Mouse (Mus musculus) midbrain, embryonic 12.5 days (tissue): ENCODE data around the gene Fbxo24. TPM values are rescaled to one million over a fixed set of nuclear protein-coding genes. Genes with fewer than 3 reads are reported as not detected.
"Not testable (repeated sequence)": the region's sequence is repeated elsewhere in the genome, so short reads cannot be mapped to it uniquely, and the experiment has no call there.

Experiments used
- ATAC-seq: fragments of 200-750 bp; cut with Nextera tagmentation; 2 replicates; pipeline ENCODE4 v1.8.0; 2017; ENCODE audit warnings: low read depth, moderate TSS enrichment, moderate library complexity; ENCODE audit not compliant: low FRiP score
- H3K27ac ChIP-seq: fragments of 300-500 bp; sonication (generic); replicated peaks from 2 replicates; pipeline ENCODE4 v1.5.1; 2016; ENCODE audit warnings: mild to moderate bottlenecking
- H3K27me3 ChIP-seq: fragments of 300-500 bp; sonication (generic); 2 replicates; pipeline ENCODE4 v1.6.1; 2016; ENCODE audit warnings: mild to moderate bottlenecking
- H3K36me3 ChIP-seq: fragments of 300-500 bp; sonication (generic); 2 replicates; pipeline ENCODE4 v1.6.1; 2016
- H3K4me1 ChIP-seq: fragments of 300-500 bp; sonication (generic); 2 replicates; pipeline ENCODE4 v1.6.1; 2016
- H3K4me2 ChIP-seq: fragments of 300-500 bp; sonication (generic); replicated peaks from 2 replicates; pipeline ENCODE4 v1.6.1; 2016; ENCODE audit warnings: mild to moderate bottlenecking, moderate library complexity
- H3K4me3 ChIP-seq: fragments of 300-500 bp; sonication (generic); 2 replicates; pipeline ENCODE4 v1.5.1; 2016; ENCODE audit warnings: mild to moderate bottlenecking
- H3K9ac ChIP-seq: fragments of 300-500 bp; sonication (generic); replicated peaks from 2 replicates; pipeline ENCODE4 v1.6.1; 2016; ENCODE audit warnings: mild to moderate bottlenecking, moderate library complexity
- H3K9me3 ChIP-seq: fragments of 300-500 bp; sonication (generic); 2 replicates; pipeline ENCODE4 v1.6.1; 2016; ENCODE audit warnings: mild to moderate bottlenecking
- WGBS: fragments of 180-500 bp; shearing (Covaris S2); methylation state at CpG from one replicate; pipeline ENCODE4 v1.1.7; 2016; 5-methylcytosine and 5-hydroxymethylcytosine counted together
- polyA plus RNA-seq: library from polyadenylated mRNA; unstranded; fragments of >200 nt; fragmentation: Nextera tagmentation; extraction: Ambion mirVana; gene quantifications from 2 replicates; pipeline ENCODE4 v1.2.1, GENCODE M21; 2016

Gene Fbxo24
- polyA plus RNA-seq, 1 experiment from 2014 or later = 0.23 TPM

- Histone ChIP-seq H3K9me3 (no peaks in the 10 kb centered on the region), H3K36me3 (peaks cover 73% of the 10 kb centered on the region), H3K9ac (no peak overlapping the region), H3K4me3 (no peak overlapping the region), H3K27me3 (peaks cover 20% of the 10 kb centered on the region), H3K4me2 (no peak overlapping the region), H3K4me1 (no peaks in the 10 kb centered on the region), H3K27ac (no peak overlapping the region)
- 84% methylated on average over 7 of the region's 7 CpGs for WGBS
- no peak for ATAC-seq
These were observed 10.7 kb upstream of the Fbxo24 start for GRCm38 (mm10) chr5:137639472-137639871.

- Histone ChIP-seq H3K27me3 (no peaks in the 10 kb centered on the region), H3K27ac (no peak overlapping the region), H3K9me3 (no peaks in the 10 kb centered on the region), H3K4me2 (no peak overlapping the region), H3K4me1 (peaks cover 33% of the 10 kb centered on the region), H3K36me3 (peaks cover 54% of the 10 kb centered on the region), H3K4me3 (no peak overlapping the region), H3K9ac (0 out of 2 replicates have a peak overlapping the region, but pooled peaks have one; percentile 31)
- 84% methylated on average over 12 of the region's 12 CpGs for WGBS
- ATAC-seq = no peak
These were observed 4.7 kb upstream of the Fbxo24 start for GRCm38 (mm10) chr5:137633397-137634084.

DNA sequence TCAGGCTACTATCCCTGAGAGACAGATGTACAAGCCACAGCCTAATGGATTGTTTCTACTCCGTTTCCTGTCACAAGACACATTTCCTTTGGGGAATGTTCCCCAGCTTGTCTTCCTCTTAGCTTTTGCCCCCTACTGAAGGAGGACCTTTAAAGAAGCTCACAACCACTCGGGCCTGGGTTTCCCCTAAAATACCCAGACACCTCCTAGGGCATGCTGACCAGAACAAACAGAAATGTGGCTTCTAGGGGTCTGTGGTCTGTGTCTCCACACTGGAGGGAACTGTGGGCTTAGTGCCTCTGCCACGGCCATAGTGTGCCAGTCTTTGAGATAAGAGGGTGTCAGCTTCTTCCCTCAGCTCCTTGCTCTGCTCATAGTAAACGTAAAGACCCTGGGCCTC, 2.8 kb upstream of the Fbxo24 start:
- Histone ChIP-seq H3K4me3 (no peak overlapping the region), H3K27me3 (no peaks in the 10 kb centered on the region), H3K9me3 (no peaks in the 10 kb centered on the region), H3K9ac (no peak overlapping the region), H3K36me3 (peaks cover 34% of the 10 kb centered on the region), H3K27ac (peak overlapping the region; percentile 39; the same call in 1 of the 2 replicates), H3K4me2 (peak overlapping the region; percentile 90), H3K4me1 (peaks cover 38% of the 10 kb centered on the region)
- no peak for ATAC-seq
- 79% methylated on average over 4 of the region's 4 CpGs for WGBS

DNA sequence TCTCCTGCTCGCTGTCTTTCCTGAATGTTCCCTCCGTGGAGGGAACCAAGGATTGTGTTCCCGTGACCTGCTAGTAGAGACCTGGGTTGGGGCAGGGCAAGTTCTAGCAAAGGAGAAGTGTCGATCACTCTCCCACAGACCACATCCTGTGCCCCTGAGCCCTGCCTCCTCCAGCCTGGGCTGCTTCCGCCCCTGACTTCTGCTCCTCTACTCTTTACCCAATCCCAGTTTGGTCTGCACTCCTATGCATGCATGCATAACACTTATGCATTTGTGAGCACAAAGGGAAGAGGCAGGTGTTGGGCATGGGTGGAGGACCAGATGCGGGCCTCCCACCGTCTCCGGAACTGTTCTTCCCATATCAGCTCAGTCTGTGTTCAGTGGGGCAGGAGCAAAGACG, 2.4 kb upstream of the Fbxo24 start:
- Histone ChIP-seq H3K27ac (peak overlapping the region; percentile 39), H3K9me3 (no peaks in the 10 kb centered on the region), H3K36me3 (peaks cover 30% of the 10 kb centered on the region), H3K4me1 (peaks cover 38% of the 10 kb centered on the region), H3K27me3 (no peaks in the 10 kb centered on the region), H3K9ac (peak overlapping the region; percentile 77; the same call in 1 of the 2 replicates), H3K4me3 (no peak overlapping the region), H3K4me2 (peak overlapping the region; percentile 90)
- no peak for ATAC-seq
- WGBS = 73% methylated on average over 9 of the region's 9 CpGs

GRCm38 (mm10) chr5:137630602-137631001, 1.8 kb upstream of the Fbxo24 start:
- peak overlapping the region; percentile 90 for H3K4me2 ChIP-seq
- H3K36me3 ChIP-seq = peaks cover 24% of the 10 kb centered on the region
- H3K27ac ChIP-seq = peak overlapping the region; percentile 39; the same call in 1 of the 2 replicates
- peaks cover 40% of the 10 kb centered on the region for H3K4me1 ChIP-seq
- H3K9ac ChIP-seq = peak overlapping the region; percentile 77
- 54% methylated on average over 3 of the region's 3 CpGs for WGBS
- H3K27me3 ChIP-seq = no peaks in the 10 kb centered on the region
- ATAC-seq = no peak
- H3K4me3 ChIP-seq = peak overlapping the region; percentile 71
- H3K9me3 ChIP-seq = no peaks in the 10 kb centered on the region

GRCm38 (mm10) chr5:137629906-137630545, 1.2 kb upstream of the Fbxo24 start:
- H3K4me2 ChIP-seq = peak overlapping the region; percentile 90
- no peaks in the 10 kb centered on the region for H3K9me3 ChIP-seq
- H3K36me3 ChIP-seq = peaks cover 18% of the 10 kb centered on the region
- no peak for ATAC-seq
- no peaks in the 10 kb centered on the region for H3K27me3 ChIP-seq
- H3K4me1 ChIP-seq = peaks cover 41% of the 10 kb centered on the region
- peak overlapping the region; percentile 77 for H3K9ac ChIP-seq
- peak overlapping the region; percentile 71 for H3K4me3 ChIP-seq
- 30% methylated on average over 6 of the region's 6 CpGs for WGBS
- peak overlapping the region; percentile 42; the same call in 1 of the 2 replicates for H3K27ac ChIP-seq

DNA sequence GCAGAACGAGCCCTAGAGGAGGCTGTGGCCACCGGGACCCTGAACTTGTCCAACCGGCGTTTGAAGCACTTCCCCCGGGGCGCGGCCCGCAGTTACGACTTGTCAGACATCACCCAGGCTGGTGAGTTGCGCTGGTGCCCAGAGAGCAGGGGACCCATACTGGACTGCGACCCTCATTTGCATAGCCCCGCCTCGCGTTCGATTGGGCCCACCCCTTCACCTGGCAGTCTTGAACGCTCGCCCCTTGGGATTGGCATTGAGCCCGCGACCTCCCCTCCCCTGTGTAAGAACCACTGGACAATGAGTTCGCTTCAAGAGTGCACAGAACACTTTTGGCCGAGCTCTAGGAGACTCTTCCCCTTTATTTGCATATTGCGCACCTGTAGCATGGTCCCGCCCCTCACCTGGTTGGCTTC, 512 bp upstream of the Fbxo24 start:
- Histone ChIP-seq H3K4me2 (peak overlapping the region; percentile 90), H3K4me3 (peak overlapping the region; percentile 71), H3K36me3 (peaks cover 17% of the 10 kb centered on the region), H3K4me1 (peaks cover 46% of the 10 kb centered on the region), H3K9me3 (no peaks in the 10 kb centered on the region), H3K9ac (peak overlapping the region; percentile 77), H3K27me3 (no peaks in the 10 kb centered on the region), H3K27ac (peak overlapping the region; percentile 91)
- peak; percentile 45 for ATAC-seq
- WGBS = 1% methylated on average over 23 of the region's 23 CpGs

DNA sequence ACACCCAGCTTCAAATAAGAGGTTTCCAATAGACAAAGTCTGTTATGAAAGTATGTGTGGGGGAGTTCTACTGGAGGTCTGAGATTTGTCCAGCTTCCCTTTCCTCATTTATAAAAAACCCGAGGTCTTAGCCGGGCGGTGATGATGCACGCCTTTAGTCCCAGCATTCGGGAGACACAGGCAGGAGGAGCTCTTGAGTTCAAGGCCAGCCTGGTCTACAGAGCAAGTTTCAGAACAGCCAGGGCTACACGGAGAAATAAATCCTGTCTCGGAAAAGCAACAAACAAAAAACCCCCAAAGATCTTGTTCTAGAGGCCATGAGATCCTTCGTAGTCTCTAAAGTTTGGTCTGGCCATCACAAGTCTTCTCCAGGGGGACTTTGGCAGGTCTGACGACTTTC, 811 bp downstream of the Fbxo24 start:
- WGBS = 4% methylated on average over 9 of the region's 9 CpGs

GRCm38 (mm10) chr5:137623937-137624530, 4.8 kb downstream of the Fbxo24 start:
- Histone ChIP-seq H3K9me3 (no peaks in the 10 kb centered on the region), H3K9ac (no peak overlapping the region), H3K36me3 (no peaks in the 10 kb centered on the region), H3K4me1 (peaks cover 12% of the 10 kb centered on the region), H3K27me3 (peaks cover 4% of the 10 kb centered on the region; the same call in 1 of the 2 replicates), H3K4me2 (no peak overlapping the region), H3K4me3 (no peak overlapping the region), H3K27ac (no peak overlapping the region)
- WGBS = 83% methylated on average over 11 of the region's 11 CpGs
- ATAC-seq = no peak

More for the DNA sequence above, 811 bp downstream of the Fbxo24 start:
- Histone ChIP-seq H3K4me3 (peak overlapping the region; percentile 71), H3K27ac (peak overlapping the region; percentile 85), H3K27me3 (peaks cover under 1% of the 10 kb centered on the region; the same call in 1 of the 2 replicates), H3K4me2 (peak overlapping the region; percentile 66), H3K9ac (peak overlapping the region; percentile 59), H3K9me3 (no peaks in the 10 kb centered on the region), H3K4me1 (peaks cover 46% of the 10 kb centered on the region), H3K36me3 (0 out of 2 replicates have a peak, but pooled peaks cover 4% of the 10 kb centered on the region)
- no peak for ATAC-seq

DNA sequence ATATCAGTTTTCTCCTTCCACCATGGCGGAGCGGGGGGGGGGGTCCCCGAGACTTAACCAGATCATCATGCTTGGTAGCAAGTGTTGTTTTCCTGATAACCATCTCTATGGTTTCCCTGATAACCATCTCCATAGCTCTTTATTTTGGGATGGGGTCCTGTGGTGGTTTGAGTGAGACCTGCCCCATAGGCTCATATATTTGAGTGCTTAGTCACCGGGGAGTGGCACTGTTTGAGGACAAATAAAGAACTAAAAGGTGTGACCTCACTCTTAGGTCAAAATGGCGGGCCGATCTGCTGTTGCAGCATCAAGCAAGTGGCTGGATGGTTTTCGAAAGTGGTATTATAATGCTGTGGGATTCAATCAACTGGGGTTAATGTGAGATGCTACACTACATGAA, 13.5 kb downstream of the Fbxo24 start:
- Histone ChIP-seq H3K9ac (no peak overlapping the region), H3K4me1 (peaks cover 25% of the 10 kb centered on the region), H3K36me3 (no peaks in the 10 kb centered on the region), H3K4me2 (no peak overlapping the region), H3K4me3 (no peak overlapping the region), H3K27me3 (0 out of 2 replicates have a peak, but pooled peaks cover 7% of the 10 kb centered on the region), H3K27ac (no peak overlapping the region), H3K9me3 (no peaks in the 10 kb centered on the region)
- no peak for ATAC-seq
- 85% methylated on average over 7 of the region's 7 CpGs for WGBS

DNA sequence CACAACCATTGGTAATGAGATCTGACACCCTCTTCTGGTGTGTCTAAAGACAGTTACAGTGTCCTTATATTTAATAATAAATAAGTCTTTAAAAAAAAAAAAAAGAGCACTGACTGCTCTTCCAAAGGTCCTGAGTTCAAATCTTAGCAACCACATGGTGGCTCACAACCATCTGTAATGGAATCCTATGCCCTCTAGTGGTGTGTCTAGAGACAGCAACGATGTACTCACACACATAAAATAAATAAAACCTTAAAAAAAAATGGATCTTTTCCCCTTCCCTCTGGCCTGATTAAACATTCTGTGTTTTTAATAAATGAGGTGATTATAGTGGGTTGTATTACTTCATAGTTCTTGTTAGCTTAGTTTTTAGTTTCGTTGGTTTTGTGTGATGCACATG, 13.9 kb downstream of the Fbxo24 start:
- H3K9ac ChIP-seq, H3K4me3 ChIP-seq, ATAC-seq, H3K4me2 ChIP-seq, H3K27ac ChIP-seq, H3K27me3 ChIP-seq, H3K9me3 ChIP-seq, H3K36me3 ChIP-seq: not testable (repeated sequence)
- peaks cover 28% of the 10 kb centered on the region for H3K4me1 ChIP-seq
- 92% methylated on average over 2 of the region's 2 CpGs for WGBS

GRCm38 (mm10) chr5:137613550-137613949, 15.3 kb downstream of the Fbxo24 start, which contains the start of gene Pcolce:
TSS of gene Pcolce (minus strand) at chr5:137613784.
- no peaks in the 10 kb centered on the region for H3K9me3 ChIP-seq
- H3K4me1 ChIP-seq = peaks cover 29% of the 10 kb centered on the region
- H3K4me3 ChIP-seq = no peak within 1 kb of the TSS
- 0 out of 2 replicates have a peak within 1 kb of the TSS, but pooled peaks have one; percentile 5 for H3K4me2 ChIP-seq
- peak within 1 kb of the TSS; percentile 32; the same call in 1 of the 2 replicates for H3K9ac ChIP-seq
- H3K27ac ChIP-seq = peak within 1 kb of the TSS; percentile 42; the same call in 1 of the 2 replicates
- H3K27me3 ChIP-seq = peaks cover 16% of the 10 kb centered on the region
- ATAC-seq = no peak
- H3K36me3 ChIP-seq = no peaks in the 10 kb centered on the region
- WGBS = 65% methylated on average over 11 of the region's 11 CpGs
